Mouse (Mus musculus): Measurements from ENCODE around the gene Sf3b1. TPM values are rescaled to one million over a fixed set of nuclear protein-coding genes. Genes with fewer than 3 reads are reported as not detected.
"Not testable (repeated sequence)": the region's sequence is repeated elsewhere in the genome, so short reads cannot be mapped to it uniquely, and the experiment has no call there.

The Sf3b1 gene
- 172 and 177 TPM in 2 replicates for polyA plus RNA-seq (2012; rRNA removed)

DNA sequence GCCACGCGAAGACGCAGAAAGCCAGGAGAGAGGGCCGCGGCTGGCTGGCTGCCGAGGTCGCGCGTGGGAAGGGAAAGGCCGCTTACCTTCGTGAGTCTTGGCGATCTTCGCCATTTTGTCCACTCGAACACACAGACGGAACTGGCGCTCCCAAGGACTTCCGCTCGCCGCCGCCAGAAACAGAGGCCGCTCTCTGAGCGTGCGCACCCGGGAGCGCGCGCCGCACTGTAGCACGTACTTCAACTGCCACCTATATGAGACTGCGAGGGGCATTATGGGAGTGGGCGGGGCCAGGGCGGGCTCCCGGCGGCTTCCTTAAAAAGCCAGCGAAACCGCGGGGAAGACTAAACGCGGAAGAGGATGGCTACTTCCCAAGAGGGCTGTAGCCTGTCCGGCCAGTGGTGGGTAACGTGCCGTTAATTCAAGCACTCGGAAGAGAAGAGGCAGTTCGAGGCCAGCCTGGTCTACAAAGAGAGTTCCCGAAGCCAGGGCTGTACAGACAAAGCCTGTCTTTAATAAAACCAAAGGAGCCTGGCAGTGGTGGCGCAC, at the start of gene Sf3b1:
Gene Sf3b1 (minus strand): TSS at position 229 of the 549 bp plus-strand sequence.
- H3K4me1 ChIP-seq (ENCODE audit: control insufficient read depth, insufficient read depth, low read length): no peaks in the 10 kb centered on the region
- peak; percentile 82 for TF ChIP-seq POLR2A (IDR thresholded peaks at IDR 0.05; ENCODE audit: extremely low read depth, insufficient read depth, low read length)
- TF ChIP-seq CTCF (IDR thresholded peaks at IDR 0.05; ENCODE audit: extremely low read depth, insufficient read depth, low read length): no peak
- H3K4me3 ChIP-seq (ENCODE audit: insufficient read depth, low read length): peak within 1 kb of the TSS; percentile 88
- peak within 1 kb of the TSS; percentile 98 for H3K27ac ChIP-seq (ENCODE audit: insufficient read depth, low read length)

DNA sequence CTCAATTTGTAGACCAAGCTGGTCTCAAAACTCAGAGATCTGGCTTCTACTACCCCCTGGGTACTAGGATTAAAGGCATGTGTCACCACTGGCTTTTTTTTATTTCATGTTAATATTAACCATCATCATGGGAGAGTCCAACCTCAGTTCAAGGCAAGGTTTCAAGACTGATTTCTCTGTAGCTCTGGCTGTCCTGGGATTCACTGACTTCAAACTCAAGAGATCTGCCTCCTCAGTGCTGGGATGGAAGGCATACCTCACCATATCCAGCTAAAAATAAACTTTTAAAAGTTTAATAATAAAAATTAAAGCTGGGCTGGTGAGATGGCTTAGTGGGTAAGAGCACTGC, 49.1 kb upstream of the Sf3b1 start:
- no peak for TF ChIP-seq POLR2A (IDR thresholded peaks at IDR 0.05; ENCODE audit: extremely low read depth, insufficient read depth, low read length)
- TF ChIP-seq CTCF (IDR thresholded peaks at IDR 0.05; ENCODE audit: extremely low read depth, insufficient read depth, low read length): no peak
- H3K4me3 ChIP-seq (ENCODE audit: insufficient read depth, low read length): no peak overlapping the region

DNA sequence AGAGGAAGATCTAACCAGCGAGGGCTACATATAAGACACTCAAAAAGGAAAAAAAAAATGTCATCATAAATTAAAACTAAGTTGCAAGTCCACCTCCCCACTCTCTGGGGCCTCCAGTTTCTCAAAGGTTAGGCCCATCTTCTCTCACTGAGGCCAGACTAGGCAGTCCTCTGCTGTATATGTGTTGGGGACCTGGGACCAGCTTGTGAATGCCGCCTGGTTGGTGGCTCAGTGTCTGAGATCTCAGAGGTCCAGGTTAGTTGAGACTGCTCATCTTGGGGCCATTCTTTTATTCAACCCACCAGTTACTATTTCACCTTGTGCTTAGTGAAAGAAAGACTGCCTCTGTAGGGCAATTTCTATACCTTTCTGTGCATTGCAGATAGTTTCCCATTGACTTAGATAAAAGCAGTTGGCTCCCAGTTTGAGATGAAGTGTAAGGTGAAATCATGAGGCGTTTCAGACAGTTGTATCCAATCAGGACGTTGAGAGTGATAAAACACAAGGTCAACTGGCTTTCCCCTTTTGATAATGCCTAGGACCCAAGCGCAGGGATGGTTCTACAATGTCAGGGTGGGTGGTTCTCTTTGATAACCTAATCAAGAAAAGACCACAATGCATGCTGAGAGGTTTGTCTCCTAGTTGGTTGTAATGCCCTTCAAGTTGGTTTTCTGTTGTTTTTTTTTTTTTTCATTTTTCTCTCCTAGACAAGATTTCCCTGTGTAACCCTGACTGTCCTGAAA, 48.5 kb upstream of the Sf3b1 start:
- Histone ChIP-seq H3K27ac (ENCODE audit: insufficient read depth, low read length) (no peak overlapping the region), H3K4me1 (ENCODE audit: control insufficient read depth, insufficient read depth, low read length) (no peaks in the 10 kb centered on the region), H3K4me3 (ENCODE audit: insufficient read depth, low read length) (no peak overlapping the region)
- TF ChIP-seq POLR2A (IDR thresholded peaks at IDR 0.05; ENCODE audit: extremely low read depth, insufficient read depth, low read length) (no peak), CTCF (IDR thresholded peaks at IDR 0.05; ENCODE audit: extremely low read depth, insufficient read depth, low read length) (no peak)

More for the DNA sequence above, 49.1 kb upstream of the Sf3b1 start:
- H3K4me1 ChIP-seq (ENCODE audit: control insufficient read depth, insufficient read depth, low read length): no peaks in the 10 kb centered on the region
- no peak overlapping the region for H3K27ac ChIP-seq (ENCODE audit: insufficient read depth, low read length)

DNA sequence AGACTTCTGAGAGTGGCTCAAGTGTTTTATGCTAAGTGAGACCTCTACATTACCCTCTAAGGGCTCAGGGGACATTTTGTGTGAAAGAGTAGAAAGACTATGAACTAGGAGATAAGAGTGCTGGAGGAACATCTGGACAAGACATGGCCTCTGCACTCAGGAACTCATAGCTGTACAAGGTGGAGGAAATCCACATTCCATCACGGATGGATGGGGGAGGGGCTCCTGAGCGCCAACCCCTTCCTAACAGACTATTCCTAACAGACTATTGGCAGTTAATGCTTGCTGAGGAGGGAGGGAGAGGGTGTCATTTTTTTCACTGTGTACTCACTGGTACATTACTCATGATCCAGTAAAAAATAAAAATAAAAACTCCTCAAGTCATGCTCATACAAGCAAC, 47.5 kb upstream of the Sf3b1 start:
- no peaks in the 10 kb centered on the region for H3K4me1 ChIP-seq (ENCODE audit: control insufficient read depth, insufficient read depth, low read length)
- TF ChIP-seq POLR2A (IDR thresholded peaks at IDR 0.05; ENCODE audit: extremely low read depth, insufficient read depth, low read length): no peak
- no peak for TF ChIP-seq CTCF (IDR thresholded peaks at IDR 0.05; ENCODE audit: extremely low read depth, insufficient read depth, low read length)

DNA sequence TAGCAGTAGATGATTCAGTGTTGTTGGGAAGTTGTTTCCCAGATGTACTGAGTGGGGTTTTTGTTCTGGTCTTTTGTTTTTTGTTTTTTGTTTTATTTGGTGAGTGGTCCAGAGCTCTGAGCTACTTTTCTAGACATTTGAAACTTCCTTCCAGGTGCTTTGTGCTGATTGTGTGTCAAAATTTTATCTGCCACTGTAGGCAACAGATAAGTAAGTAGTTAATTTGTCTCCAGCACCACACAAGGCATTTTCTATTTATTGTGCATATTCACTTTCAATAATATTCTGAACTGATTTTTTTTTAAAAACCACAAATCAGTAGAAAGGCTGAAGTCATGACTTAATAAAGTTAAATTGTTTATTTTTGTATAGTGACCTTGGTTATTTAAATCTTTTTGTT, 45.0 kb upstream of the Sf3b1 start:
- not testable (repeated sequence) for H3K4me1 ChIP-seq (ENCODE audit: control insufficient read depth, insufficient read depth, low read length); H3K4me3 ChIP-seq (ENCODE audit: insufficient read depth, low read length)

More for the DNA sequence above, 47.5 kb upstream of the Sf3b1 start:
- Histone ChIP-seq H3K27ac (ENCODE audit: insufficient read depth, low read length) (no peak overlapping the region), H3K4me3 (ENCODE audit: insufficient read depth, low read length) (no peak overlapping the region)

DNA sequence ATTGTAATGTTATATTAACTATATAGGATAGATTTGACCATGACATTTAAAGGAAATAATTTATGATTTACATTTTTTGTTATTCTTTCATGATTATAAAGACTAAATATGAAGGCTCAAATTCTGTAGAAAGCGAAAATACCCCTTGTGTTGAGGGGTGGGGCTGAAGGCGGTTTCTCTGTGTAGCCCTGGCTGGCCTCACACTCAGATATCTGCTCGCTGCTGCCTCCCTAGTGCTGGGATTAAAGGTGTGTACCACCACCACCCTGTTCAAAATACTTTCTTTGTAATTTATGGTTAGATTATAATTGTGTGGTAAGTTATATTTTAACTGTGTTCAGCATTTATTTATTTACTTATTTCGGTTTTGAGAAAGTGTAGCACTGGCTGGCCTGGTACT, 34.5 kb upstream of the Sf3b1 start:
- no peak overlapping the region for H3K27ac ChIP-seq (ENCODE audit: insufficient read depth, low read length)
- H3K4me1 ChIP-seq (ENCODE audit: control insufficient read depth, insufficient read depth, low read length): peaks cover 2% of the 10 kb centered on the region; the same call in 1 of the 2 replicates
- no peak overlapping the region for H3K4me3 ChIP-seq (ENCODE audit: insufficient read depth, low read length)
- no peak for TF ChIP-seq POLR2A (IDR thresholded peaks at IDR 0.05; ENCODE audit: extremely low read depth, insufficient read depth, low read length)
- TF ChIP-seq CTCF (IDR thresholded peaks at IDR 0.05; ENCODE audit: extremely low read depth, insufficient read depth, low read length): no peak

More for the DNA sequence above, 45.0 kb upstream of the Sf3b1 start:
- H3K27ac ChIP-seq (ENCODE audit: insufficient read depth, low read length): not testable (repeated sequence)

DNA sequence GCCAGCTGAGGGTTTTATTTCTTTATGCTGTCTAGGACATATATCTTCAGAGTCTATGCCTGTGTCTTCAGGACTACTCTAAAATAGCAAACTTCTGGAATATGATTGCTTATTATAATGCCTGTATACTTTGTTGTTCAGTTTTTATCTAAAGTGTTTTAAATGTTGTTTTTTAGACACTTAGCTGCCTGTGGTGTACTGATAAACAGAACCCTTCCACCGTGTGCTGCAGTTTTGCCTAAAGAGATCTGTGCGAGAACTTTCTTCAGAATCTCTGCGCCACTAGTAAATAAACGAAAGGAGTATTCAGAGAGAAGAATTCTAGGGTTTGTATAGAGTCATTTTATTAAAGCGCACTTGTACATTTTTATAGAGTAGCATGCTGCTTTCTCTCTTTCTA, 33.8 kb upstream of the Sf3b1 start:
- TF ChIP-seq POLR2A (IDR thresholded peaks at IDR 0.05; ENCODE audit: extremely low read depth, insufficient read depth, low read length) (no peak), CTCF (IDR thresholded peaks at IDR 0.05; ENCODE audit: extremely low read depth, insufficient read depth, low read length) (no peak)
- no peak overlapping the region for H3K4me3 ChIP-seq (ENCODE audit: insufficient read depth, low read length)
- no peak overlapping the region for H3K27ac ChIP-seq (ENCODE audit: insufficient read depth, low read length)
- peaks cover 2% of the 10 kb centered on the region; the same call in 1 of the 2 replicates for H3K4me1 ChIP-seq (ENCODE audit: control insufficient read depth, insufficient read depth, low read length)

DNA sequence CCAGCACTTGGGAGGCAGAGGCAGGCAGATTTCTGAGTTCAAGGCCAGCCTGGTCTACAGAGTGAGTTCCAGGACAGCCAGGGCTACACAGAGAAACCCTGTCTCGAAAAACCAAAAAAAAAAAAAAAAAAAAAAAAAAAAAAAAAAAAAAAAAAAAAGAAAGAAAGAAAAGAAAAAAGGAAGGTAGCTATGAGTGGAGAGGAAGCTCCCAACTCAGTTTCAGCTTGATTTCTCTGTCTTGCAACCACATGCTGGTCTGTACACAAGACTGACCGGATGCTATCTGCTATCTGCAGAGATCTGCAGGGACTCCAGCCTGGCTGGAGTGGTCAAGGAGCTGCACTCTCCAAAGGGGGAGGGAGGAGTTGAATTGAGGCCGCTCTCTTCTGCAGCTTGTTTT, 31.1 kb upstream of the Sf3b1 start:
- H3K4me1 ChIP-seq (ENCODE audit: control insufficient read depth, insufficient read depth, low read length); H3K27ac ChIP-seq (ENCODE audit: insufficient read depth, low read length); H3K4me3 ChIP-seq (ENCODE audit: insufficient read depth, low read length): not testable (repeated sequence)

DNA sequence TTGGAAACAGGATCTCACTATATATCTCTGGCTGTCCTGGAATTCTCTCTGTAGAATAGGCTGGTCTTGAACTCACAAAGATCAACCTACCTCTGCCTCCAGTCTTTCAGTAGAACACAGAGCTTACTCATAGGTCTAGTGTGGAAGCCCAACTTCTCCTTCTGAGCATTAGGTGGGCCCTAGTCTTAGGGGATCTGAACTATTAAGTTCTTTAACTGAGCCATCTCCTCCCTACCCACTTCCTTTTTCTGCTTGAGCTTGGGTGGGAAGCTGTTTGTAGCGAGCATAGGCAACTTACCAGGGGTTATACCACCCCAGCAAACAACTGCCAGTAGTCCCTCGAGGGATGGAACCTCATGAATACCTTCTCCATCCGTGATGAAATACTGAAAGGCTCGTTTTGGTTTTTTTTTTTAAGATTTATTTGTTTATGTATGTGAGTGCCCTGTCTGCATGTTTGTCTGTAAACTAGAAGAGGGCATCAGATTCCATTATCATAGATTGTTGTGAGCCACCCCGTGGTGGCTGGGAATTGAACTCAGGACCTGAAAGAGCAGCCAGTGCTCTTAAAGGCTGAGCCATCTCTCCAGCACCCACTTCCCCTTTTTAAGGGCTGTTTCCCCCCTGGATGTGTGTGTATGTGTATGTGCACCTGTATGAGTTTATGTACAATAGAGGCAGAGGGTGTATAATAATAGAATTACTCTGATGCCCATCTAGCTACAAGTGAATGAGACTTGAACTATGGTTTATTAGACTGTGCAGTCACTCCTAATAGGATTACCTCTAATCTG, 28.2 kb upstream of the Sf3b1 start:
- TF ChIP-seq CTCF (IDR thresholded peaks at IDR 0.05; ENCODE audit: extremely low read depth, insufficient read depth, low read length) (no peak), POLR2A (IDR thresholded peaks at IDR 0.05; ENCODE audit: extremely low read depth, insufficient read depth, low read length) (no peak)
- H3K27ac ChIP-seq (ENCODE audit: insufficient read depth, low read length): no peak overlapping the region
- H3K4me3 ChIP-seq (ENCODE audit: insufficient read depth, low read length): no peak overlapping the region
- H3K4me1 ChIP-seq (ENCODE audit: control insufficient read depth, insufficient read depth, low read length): peaks cover 2% of the 10 kb centered on the region; the same call in 1 of the 2 replicates

DNA sequence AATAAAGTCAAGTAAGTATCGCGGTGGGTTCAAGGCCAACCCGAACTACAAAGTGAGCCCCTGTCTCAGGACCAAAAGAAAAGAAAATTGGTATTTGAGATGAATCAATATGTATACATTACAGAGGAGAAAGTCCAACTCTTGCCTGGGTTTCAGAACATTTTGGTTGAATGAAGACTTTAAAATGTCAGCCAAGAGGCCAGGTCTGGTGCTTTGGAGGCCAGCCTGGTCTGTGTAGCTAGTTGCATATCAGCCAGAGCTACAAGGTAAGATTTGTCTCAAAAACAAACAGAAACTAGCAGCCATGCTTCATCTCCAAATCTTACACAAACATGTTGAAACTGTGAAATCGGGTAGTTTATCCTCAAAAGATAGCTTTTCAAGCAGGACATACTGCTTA, 26.3 kb upstream of the Sf3b1 start:
- TF ChIP-seq POLR2A (IDR thresholded peaks at IDR 0.05; ENCODE audit: extremely low read depth, insufficient read depth, low read length): no peak
- TF ChIP-seq CTCF (IDR thresholded peaks at IDR 0.05; ENCODE audit: extremely low read depth, insufficient read depth, low read length): no peak
- H3K4me1 ChIP-seq (ENCODE audit: control insufficient read depth, insufficient read depth, low read length): no peaks in the 10 kb centered on the region; the same call in 1 of the 2 replicates
- no peak overlapping the region for H3K27ac ChIP-seq (ENCODE audit: insufficient read depth, low read length)
- H3K4me3 ChIP-seq (ENCODE audit: insufficient read depth, low read length): peak overlapping the region; percentile 28; the same call in 1 of the 2 replicates
